Mouse (Mus musculus): Measurements from ENCODE around the gene Prkag2.

DNA sequence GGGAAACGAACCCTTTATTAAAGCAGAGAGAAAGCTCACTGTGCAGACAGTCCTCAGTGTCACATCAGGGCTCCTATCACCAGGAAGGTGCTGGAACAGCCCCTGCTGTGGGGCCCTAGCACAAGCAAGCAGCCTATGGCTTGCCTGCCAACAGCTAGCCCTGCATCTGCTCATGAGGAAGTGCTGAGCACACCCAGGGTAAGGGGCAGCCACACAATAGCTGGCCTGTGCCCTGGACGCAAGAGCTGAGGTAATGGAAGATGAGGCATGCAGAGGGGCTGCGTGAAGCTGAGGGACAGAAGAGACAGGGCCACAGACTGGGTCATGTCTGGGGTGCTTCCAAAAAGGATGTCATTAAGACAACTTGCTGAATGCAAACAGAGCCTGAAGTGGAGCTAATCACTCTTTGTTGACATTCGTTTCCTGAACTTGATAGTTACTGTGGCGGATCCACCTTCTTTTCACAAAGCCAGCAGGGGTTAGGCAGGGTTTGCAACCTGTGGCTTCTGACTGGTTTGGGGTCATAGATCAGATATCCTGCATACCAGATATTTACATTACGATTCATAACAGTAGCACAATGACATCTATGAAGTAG, 94.8 kb downstream of the Prkag2 start:
- no peak for TF ChIP-seq CTCF (IDR thresholded peaks at IDR 0.05; ENCODE audit: low read depth)
- no peak for TF ChIP-seq EP300 (IDR thresholded peaks at IDR 0.05; ENCODE audit: low read depth)
